Mouse (Mus musculus) liver, embryonic 14.5 days (tissue): ENCODE results near the gene Bloc1s4.

ENCODE experiments used
- CTCF ChIP-seq: IDR thresholded peaks from 2 replicates; pipeline ENCODE4 v1.5.1; 2016; ENCODE audit warnings: antibody characterized with exemption, low read depth, control low read depth
- EP300 ChIP-seq: IDR thresholded peaks from 2 replicates; pipeline ENCODE4 v1.6.1; 2016; ENCODE audit warnings: antibody characterized with exemption, low read depth

DNA sequence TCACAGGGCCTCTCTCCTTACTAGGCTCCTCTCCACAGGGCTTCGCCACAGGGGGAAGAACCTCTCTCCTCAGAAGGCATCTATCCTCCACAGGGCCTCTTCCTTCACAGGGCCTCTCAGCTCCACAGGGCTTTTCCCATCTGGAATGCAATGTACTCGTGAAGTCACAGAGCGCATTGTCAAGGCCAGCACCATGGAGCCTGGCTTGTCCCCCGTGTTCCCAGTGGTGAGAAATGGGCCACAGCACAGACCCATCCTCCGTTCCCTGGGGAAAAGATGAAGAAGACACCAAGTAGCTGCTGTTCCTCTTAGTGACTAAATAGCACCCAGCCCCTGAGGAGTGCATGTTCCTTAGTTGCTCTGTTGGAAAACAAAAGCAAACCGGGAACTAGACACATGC lies 43.8 kb downstream of the Bloc1s4 start:
- TF ChIP-seq EP300 (no peak), CTCF (no peak)
